Mouse (Mus musculus) thymus, postnatal 25 days (tissue): ENCODE results near the gene Slc6a12.
A peak's percentile ranks its signal among the peaks of the same experiment; 100 is the strongest.

Source experiments
- DNase-seq: peaks from one replicate; pipeline ENCODE4 v3.0.0; 2022

Slc6a12 gene

DNA sequence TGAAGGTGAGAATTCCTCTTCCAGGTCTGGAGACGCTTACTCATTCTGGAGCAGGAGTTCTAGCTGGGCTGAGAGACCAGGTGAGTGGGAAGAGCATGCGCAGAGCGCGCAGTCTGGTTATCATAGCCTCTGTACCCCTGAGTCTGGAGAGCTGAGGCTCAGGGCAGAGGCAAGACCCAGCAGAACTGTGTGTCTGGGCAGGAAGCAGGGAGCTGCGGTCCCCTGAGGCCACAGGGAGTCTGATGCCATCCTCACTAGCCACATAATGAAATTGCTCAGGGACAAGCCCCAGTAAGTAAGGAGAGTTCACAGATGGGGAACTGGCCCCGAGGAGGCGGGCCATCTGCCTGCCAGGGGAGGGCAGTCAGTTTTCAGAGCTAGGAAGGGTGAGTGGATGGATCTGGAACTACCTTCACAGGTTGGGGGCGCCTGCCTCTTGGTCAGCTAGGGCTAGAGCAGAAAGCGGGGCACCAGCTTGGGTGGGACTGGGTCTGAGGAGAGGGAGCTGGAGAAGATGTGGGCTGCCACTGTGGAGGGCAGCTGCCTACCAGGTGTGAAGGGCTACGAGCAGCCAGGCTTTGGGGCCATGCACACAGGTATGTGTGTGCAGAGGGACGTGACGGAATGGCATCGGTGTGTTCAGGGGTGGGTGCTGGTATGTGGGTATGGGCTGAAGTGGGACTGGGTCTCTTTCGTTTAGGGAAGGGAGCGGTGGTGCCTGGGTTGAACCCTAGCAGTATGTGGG lies at the start of gene Slc6a12:
Gene Slc6a12, plus strand, starts transcription at position 51 of the 745 bp plus-strand sequence.
- DNase-seq = no peak

DNA sequence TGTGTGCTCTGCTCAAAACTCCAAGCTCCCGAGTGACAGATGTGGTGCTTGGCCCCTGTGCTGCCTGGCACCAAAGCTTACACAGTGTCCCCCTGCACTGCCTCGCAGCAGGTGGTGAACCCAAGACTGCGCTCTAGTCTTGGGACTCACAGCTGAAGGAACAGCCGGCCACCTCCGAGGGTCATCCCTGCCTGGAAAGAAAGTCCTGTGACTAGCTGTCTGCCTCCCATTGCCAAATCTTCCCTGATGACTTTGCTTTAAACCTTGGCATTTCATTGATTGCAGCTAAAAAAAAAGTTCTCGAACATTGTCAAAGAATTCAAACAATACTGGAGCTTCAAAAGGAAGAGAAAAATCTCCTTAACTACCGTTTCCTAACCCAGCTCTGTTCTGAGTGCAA lies 43.6 kb upstream of the Slc6a12 start:
- no peak for DNase-seq

- DNase-seq = no peak
These were observed 42.9 kb upstream of the Slc6a12 start, which contains the start of gene Slc6a13 for GRCm38 (mm10) chr6:121299954-121300353. Gene Slc6a13 (plus strand): TSS chr6:121300227.

DNA sequence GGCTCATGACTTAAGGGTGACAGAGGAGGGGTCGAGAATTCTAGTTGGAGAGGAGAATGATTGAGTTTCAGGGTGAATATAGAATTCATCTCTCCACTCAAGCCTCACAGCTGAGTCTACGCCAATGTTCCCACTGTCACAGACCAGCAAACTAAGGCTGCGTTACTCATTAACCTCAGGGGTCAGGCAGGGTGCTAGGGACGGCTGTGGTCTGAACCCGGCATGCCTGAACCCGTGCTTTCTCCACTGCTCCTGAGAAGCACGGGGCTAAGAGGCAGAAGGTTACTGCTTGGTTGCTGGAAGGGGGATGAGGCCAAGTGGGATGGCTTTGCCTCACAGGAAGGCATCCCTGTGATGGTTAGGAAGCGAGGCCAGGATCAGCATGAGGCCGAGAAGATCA lies 42.4 kb upstream of the Slc6a12 start:
- no peak for DNase-seq

DNA sequence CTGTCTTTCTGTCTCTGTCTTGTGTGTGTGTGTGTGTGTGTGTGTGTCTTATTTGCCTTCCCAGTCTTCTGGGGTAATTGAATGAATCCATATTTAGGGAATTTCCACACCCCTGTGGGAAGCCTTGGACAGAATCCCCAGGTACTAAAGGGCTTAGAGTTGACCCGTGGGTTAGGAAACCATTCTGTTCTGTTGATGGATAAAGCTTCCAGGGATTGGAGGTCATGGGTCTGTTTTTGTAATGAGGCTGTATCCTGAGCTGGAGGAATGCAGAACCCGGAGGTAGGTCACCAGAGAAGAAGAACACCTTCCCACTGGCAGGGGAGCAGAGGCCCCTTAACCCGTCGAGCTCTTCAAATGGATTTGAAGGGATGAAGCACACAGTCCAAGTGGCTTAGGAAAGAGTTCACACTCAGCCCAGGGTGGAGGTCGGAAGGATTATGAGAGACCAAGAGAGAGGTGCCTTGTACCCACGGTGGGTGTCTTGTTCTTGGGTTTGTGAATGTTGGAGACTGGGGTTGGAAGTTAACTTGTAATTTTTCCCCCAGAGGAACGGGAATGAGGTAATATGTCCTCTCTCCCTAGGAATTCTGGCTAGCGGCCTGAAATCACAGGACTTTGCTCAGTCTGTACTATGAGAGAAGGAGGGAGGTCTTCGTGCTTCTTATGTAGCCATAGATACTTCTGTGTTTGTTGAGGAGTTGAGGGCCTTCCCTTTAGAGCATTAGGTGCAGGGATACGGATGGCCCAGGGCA lies 39.2 kb upstream of the Slc6a12 start:
- no peak for DNase-seq

DNA sequence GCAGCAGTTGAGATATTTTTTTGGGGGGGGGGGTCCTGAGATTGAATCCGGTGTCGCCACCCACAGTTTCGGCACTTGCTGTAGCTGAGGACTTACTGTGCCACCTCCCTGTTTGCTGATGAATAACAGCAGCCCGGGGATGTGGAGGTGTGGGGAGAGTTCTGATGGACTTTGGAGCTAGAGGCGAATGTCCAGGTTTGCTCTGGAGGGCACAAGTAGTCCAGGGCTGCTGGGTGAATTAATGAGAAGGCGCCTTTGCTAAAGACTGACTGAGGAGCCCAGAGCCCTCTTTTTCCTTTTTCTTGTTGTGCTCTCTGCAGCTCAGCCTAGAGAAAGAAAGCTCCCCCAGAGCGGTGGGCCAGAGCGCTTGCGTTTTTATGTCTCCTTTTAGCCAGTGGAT lies 38.2 kb upstream of the Slc6a12 start:
- DNase-seq = no peak

- DNase-seq = no peak
These were observed 37.3 kb upstream of the Slc6a12 start for GRCm38 (mm10) chr6:121305571-121305970.

DNA sequence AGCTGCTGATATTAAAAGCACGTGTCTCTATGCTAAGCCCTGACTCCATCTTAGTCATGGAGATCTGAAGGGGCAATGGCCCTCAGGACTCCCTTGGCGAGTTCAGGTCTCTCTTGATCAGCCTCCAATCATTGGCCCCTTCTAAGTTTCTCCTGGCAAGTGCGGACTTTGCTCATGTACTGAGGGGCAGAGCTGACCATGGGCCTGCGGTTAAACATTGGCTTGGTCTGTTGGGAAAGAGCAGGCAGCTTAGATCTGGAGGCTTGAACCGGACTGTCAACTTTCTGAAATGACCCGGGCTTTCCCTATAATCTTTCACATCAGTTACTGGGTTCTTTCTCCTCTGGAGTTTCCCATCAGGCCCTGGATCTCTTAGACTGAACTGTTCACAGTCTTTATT lies 31.9 kb upstream of the Slc6a12 start:
- DNase-seq = no peak

DNA sequence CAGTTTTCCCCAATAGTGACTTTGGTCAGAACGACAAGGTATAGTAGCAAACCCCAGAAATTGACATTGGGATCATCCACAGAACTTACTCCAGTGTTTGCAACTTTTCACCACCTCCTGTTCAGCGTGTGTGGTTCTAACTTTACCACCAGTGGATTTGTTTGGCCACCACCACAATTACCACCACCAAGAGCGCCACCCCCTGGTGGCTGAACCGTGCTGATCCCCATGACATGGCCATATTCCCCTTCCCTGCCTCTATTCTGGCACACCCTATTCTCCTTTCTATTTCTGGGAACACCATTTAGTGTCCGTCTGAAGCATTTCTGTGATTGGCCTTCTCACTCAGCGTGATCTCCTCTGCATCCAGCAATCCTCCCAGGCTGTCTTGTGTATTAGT lies 23.8 kb upstream of the Slc6a12 start:
- DNase-seq = no peak

DNA sequence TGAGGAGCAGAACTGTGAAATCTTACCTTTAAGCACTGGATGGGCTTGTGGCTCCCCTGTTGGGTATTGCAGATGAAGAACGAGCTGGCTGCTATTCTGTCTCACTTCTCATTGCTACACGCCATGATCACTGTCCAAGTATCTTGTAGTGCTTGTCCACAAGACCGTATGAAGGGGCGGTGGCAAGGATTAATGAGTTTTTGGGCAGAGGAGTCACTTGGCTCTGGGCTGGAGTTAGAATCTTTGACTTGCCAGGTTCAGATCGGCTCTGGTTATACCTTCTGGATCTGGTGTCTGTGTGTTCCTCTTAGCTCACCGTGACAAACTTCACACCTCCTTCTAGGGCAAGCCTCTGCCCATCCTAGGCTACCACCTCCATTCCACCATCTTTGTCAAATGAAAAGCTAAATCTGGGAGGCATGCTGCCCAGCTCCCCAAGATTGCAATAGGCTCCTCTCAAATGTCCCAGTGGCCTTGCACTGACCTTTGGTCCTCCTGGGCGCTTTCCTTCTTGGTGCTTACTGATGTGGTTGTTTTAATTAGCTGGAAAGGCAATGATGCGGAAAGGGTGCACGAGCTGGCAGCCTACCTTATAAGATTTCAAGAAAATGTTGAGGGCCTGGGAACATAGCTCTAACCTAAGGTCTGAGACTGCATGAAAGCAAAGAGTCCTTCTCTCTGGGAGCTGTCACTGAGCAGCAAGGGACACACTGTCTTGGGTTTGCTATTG lies 20.3 kb upstream of the Slc6a12 start:
- no peak for DNase-seq

DNA sequence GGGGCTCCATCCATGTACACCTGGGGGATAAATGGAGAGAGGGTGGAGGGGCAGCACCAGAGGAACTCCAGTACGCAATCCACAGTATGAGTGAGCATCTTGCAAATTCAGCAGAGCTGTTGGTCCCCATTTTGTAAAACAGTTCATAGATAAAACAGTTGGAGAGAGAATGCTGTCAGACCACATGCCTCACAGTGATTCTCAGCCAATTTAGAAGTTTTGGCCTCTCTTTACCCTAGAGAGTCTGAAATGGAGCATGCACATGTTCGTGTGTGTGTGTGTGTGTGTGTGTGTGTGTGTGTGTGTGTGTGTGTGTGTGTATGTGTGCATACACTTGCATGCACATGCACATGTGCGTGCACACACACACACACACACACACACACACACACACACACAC lies 17.6 kb upstream of the Slc6a12 start:
- no peak for DNase-seq

GRCm38 (mm10) chr6:121325740-121326139 lies 17.1 kb upstream of the Slc6a12 start:
- DNase-seq = no peak

DNA sequence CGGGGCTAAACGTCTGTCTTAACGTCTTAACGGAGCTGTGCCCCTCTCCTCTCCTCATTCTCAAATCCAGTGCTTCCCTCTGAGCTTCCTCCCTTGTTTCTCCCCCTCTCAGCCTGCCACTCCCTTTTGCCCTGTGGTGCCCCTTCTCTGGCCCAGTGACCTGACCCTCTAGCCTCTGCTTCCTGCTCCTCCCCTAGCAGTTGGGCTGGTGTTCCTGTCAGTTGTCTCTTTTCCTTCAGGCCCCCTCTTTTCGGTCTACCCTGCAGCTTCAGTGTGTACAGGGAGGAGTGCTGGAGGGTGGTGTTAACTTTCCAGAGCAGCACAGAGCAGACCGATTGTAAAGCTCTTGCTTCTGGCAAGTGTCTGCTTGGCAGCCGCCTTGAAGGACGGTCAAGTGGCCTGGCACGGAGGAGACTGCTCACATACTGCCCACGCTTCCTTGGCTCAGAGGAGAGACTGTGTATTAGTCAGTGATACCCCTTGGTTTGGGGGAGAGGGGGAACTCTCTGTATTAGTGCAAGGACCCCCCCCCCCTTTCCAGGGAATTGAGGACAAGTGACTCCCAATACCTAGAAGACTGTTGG lies 16.3 kb upstream of the Slc6a12 start:
- DNase-seq = peak; percentile 17

GRCm38 (mm10) chr6:121328417-121328884 lies 14.4 kb upstream of the Slc6a12 start:
- DNase-seq = peak; percentile 44

DNA sequence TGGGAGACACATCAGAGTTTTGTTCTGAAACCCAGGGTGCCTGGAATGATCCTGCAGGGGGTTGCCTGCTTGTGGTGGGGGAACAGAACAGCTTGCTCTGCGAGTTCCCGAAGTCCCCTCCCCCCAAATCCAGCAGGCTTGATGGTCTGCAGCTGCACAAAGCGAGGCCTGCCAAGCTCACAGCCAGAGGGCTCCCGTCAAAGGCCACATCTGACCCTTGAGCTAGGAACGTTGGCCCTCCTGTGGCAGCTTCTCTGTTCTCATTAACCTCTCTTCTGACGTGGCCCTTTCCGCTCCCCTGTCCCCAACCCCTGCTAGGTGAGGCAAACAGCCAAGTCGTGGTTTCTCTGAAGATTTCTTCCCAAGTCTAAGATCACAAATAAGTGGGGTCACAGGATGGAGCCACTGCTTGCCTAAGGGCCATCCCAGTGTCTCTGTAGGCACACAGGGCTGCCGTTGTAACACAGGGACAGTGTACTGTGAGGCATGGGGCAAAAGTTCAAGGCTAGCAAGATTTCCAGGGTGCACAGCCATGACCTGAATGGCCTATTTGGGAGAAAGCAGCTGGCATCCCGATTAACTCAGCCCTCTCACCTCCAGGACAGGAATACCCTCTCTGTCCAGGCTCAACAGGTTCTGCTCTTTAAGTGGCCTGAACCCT lies 12.9 kb upstream of the Slc6a12 start:
- peak; percentile 28 for DNase-seq

GRCm38 (mm10) chr6:121335841-121336240 lies 7.0 kb upstream of the Slc6a12 start:
- DNase-seq = no peak

- peak; percentile 83 for DNase-seq
These were observed 6.3 kb upstream of the Slc6a12 start for GRCm38 (mm10) chr6:121336558-121336957.

DNA sequence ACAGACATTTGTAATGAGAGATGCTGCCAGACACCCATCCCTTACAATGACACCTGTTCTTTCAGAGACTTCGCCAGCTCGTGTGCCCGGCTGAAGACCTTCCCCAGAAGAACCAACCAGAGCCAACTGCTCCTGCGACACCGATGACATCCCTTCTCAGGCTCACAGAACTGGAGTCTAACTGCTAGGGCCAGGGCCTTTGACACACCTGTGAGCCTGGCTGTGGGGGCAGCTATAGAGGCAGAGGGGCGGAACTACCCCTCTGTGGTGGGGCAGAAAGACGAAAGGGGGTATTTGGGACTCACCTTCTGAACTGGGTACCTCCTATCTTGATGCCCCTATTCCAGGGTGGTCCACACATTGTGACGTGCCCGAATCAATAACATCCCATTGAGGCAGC lies 5.6 kb upstream of the Slc6a12 start:
- peak; percentile 36 for DNase-seq

DNA sequence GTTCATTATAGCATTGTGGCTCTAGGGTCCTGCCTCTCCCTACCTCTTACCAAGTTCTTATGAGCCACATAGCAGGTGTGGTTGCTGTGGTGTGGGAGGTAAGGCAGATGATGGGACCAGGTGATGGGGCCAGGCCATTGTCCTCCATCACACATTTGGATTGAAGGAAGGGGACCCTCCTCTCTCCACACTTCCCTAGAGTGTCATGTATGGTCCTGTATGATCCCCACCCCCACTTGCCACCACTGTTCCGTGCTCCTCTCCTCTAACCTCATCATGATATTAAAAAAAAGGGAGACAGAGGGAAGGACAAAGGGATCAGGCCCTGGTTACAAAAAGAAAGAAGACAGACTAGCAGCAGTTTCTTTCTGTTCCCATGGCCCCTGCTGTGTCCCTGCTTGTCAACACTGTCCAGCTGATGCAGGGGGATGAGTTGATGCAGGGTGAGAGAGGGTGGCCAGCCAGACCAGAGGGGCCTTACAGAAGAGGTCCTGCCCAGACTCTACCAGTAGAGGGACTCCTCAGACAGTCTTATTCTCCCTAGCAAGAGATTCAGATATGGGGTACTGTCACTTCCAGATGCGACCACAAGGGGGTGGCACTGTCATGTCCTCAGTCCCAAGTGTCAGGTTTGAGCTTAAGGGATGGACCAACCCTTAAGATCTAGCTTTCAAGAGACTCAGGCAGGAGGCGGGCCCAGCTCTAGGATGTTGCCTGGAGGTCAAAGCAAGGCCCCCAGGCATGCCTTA lies 4.9 kb upstream of the Slc6a12 start:
- DNase-seq = peak; percentile 83

DNA sequence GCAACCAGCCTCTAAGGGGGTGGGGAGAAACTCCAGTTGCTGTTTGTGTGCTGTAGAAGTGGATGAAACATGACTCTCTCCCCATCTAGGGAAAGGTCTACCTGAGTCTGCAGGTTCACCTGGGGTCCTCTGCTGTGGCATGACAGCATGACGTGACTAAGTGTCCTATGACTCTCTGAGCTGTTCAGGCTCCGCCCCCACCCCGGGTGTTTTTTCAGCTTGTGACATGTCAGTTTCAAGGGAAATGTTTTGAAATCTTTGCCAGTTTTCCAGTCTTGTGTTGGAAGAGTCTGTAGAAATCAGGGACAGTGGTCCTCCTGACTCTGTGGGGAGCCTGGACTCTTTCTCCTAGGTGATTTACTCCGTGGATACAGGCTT lies 4.4 kb upstream of the Slc6a12 start:
- DNase-seq = no peak

DNA sequence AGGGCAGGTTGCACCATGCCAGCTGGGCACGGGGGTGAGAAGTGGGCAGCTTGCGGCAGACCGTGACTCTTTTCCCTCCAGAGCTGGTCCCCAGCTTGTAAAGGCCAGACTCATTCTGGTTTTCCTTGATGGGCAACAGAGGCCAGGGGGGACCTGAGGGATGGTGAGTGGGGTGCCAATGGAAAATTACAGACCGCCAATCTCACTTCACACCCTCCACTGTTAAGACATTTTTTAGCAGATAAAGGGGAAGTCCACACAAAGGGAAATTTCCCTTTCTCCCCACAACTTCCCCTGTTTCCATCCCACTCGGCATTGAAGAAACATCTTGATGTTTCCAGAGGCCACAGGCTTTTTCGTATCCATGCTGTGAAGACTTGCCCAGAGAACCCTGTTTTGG lies 1.2 kb upstream of the Slc6a12 start:
- no peak for DNase-seq

DNA sequence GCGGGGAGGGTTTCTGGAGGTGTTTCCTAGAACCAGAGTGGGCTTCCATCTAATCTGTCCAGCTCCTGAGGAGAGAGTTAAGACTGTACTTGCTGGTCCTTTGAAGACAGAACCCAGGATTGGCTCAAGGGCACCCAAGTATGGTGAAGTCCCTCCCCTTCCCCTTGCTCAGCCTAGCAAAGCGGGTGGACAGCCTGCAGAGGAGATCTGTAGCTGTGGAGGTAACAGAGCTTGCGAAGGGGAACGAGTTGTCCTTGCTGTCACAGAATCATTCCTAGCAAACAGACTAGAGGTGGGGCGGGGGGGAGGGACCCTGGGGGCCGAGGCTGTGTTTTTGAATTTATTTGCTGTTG lies 871 bp downstream of the Slc6a12 start:
- DNase-seq = no peak
